Mouse (Mus musculus) inflammation-experienced regulatory T-cells, adult 6 months (primary cell): ENCODE data around the gene Iqschfp. TPM values are rescaled to one million over a fixed set of nuclear protein-coding genes. Genes with fewer than 3 reads are reported as not detected.

ENCODE experiments used
- ATAC-seq: one replicate; pipeline ENCODE4 v1.8.0; 2017
- polyA plus RNA-seq, 3 experiments: library from polyadenylated mRNA; unstranded; fragments of 100-300 nt; shearing (Covaris generic); gene quantifications; one replicate each; pipeline ENCODE4 v1.2.1; 2017

Iqschfp gene
- polyA plus RNA-seq, 3 experiments from 2014 or later: not detected

DNA sequence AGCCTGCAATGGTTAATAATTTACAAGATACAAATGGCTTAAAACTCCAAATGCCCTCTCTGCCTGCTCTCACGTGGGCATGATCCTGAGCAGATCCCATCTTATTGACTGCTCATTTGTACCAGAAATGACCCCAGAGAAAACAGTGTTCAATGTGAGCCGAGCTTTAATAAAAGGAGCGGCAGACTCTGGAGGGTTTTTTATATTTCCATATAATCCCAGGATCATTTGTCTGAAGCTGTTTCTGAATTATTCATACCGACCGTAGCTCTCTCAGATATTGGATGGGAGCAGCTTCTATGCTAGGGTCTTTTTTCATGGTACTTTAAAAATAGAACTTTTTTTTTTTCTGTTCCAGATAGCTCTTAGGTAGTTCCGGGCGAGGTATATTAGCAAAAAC, 67.6 kb downstream of the Iqschfp start:
- no peak for ATAC-seq

DNA sequence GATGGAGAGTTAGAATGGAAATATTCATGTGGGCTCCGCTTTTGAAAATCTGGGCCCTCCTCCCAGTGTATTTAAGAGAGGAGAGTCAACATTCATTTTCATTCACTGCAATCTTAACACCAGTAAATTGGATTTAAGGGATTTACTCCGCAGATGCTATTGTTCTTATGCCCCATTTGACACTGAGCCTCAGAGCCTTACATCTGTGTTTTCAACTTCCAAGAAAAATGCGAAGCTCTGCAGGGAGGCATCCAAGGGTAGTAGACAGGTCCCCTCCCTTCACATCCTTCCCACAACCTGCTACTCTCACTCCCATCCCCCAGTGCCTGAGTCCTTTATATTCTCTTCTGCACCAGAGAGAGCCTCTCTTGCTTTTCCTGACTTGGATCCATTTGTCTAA, 68.1 kb downstream of the Iqschfp start:
- ATAC-seq: no peak

DNA sequence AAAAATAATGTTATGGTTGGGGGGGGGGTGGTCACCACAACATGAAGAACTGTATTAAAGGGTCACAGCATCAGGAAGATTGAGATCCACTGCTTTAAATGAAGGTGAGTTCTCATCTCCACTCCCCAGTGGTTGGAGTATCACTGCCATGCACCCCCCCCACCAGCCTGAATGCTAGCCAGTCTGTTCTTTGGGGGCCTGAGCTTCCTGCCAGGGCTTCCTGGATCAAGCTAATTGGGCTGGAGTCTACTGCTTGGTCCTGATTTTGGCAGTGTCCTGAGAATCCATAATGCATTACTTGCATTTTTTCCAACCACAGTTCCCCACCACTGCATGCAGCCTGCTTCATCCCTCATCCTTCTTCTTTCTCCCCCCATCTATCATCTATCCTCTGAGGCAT, 68.7 kb downstream of the Iqschfp start:
- no peak for ATAC-seq

DNA sequence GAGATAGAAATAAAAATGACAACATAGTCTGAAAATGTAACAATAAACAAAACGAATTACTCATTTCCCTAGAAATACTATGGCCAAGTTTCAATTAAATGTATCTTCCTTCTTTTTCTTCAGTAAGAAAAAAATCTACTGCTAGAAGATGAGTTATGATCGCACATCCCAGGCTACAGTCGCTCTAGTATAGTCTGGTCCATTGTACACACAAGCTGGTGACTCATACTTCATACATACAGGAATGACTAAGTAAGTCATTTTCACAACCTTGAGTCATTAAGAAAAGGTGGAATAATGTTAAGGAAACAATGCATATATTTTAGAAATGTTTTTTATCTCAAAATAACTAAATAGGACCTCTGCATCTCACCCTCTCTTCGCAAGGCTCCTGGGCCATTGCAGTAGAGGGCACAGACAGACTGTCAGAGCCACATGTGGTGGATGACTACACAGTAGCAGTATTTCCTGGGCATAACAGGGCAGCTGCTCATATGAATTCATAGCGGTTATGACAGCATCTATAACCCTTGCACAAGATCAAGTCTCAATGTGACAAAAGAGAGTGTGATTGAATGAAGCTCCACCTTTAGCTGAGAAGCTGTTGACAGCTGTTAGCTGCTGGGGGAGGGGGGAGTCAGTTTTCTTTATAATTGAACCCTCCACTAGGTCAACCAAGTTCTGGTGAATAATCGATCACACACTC, 70.1 kb downstream of the Iqschfp start:
- ATAC-seq: no peak

DNA sequence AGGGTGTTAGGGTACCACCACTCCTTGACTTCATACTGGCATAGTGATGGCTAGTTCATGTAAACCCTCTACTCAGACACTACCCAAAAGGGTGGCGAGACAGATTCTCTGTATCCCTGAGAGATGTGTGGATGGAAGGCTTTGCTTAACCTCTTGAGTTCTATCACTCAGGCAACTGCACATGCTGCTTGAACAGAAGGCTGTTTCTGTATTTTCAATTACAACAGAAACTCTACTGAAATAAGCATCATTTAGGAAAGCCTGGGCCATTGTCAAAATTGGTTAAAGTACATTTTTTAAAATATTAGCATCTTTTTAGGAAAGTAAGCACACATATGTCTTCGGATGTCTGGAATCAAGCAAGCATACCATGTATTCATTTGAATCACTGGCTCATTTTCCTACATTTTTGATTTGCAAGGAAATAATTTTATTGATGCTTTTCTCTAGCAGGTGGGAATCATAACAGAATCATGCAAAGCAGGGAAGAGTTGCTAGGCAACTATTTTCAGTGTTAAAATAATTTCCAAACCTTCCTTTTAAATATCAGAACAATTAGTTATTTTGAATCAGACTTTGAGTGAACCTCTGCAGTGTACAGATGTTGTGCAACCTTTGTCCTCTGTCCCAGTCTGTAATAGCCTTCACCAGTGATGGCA, 82.4 kb downstream of the Iqschfp start:
- ATAC-seq: no peak

DNA sequence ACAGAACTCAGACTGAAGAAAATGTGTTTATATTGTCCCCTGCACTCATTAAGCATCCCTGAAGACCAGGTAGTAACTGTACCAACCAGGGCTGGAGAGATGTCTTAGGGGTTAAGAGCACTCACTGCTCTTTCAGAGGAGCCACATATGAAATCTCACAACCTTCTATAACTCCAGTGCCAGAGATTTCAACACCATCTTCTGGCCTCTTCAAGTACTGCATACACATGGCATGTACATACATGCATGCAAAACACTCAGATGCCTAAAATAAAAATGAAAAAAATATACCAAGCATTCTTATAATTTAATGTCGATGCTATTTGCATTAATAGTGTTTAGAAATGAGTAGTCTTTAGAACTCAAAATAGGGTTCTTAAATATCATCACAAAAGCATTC, 88.0 kb downstream of the Iqschfp start:
- no peak for ATAC-seq

DNA sequence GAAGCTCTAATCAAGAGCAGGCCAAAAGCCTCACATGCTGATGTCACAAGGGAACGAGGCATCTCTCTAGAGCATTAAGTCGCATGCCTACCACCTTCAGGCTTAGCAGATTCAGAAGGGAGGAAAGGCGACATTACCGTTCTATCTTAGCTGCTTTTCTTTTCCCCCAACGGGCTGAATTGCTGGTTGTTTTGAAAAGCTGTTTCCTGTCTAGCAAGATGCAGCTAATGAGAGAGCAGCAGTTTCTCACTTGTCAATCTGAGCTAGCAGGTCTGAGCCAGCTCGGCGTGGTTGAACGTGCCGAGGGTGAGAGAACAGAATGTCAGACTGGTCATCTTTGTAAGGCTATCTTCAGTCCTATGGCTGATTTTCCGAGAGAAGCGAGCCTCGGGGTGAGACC, 91.3 kb downstream of the Iqschfp start:
- no peak for ATAC-seq

DNA sequence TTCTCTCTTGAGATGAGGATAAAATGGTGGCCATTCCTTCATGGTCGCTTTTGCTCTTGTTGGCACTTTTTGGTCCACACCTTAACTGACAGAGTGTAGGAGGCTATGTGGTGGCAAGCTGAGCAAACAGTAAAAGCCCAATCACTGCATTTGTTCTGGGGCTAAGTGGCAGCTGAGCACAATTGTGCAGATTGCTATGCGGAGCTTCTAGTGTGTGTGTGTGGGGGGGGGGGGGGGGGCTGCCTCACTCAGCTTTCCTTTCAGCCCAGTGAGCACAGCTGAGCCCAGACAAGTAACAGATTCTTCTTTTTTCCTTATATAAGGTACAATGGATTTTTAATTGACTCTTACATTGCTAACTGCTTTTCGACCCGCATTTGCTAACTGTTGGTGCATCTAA, 110.4 kb downstream of the Iqschfp start:
- no peak for ATAC-seq

DNA sequence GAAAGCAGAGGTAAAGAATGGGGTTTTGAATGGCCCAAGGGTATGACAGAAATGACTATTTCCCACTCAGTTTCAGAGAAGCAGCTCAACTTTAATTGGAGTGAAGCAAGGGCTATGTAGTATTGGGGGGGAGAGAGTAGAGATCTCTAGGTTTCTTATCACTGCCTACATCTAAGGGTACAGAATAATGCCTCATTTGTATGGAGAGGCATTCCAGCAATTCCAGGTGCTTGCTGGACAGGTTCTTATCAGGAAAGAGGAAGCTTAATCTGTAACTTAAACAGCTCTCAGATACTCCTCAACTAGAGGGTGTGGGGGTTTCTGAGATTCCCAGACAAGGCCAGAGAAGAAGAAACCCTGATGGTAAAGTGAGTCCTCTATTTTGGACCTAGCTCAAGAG, 120.3 kb downstream of the Iqschfp start:
- no peak for ATAC-seq

DNA sequence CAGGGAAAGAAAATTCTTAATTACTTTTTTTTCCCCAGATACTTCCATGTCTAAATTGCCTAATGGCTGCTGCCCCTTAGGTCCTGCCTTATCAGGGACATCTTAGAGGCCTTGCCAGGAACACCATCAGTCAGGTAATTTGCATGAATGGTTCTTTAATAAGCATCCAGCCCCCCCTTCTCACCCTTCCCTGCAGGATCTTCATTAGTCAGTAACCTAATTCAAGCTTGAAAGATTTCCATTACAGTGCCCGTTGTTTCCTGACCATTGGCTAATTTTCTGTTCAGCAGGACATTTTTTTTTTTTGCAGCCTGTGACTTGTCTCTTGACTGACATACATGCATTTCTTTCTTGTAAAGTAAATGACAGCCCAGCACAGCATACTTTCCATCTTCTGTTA, 123.8 kb downstream of the Iqschfp start:
- ATAC-seq: no peak

DNA sequence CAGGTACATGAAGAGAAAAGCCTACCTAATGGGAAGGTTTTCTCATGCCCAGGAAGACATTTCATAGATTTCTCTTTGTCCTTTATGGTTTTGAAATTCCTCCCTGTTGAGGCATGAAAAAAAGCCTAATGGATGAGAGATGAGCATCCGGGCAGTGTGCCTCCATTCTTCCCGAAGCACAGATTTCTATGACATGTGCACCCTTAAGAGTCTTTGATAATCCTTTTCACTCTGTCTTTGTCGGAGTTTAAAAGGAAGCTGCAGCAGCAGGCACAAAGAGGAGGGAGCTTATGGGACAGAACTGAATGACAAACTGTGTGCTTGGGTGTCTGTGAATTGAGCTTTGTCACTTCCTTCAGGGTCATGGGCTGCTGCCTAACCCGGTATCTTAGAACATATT, 127.4 kb downstream of the Iqschfp start:
- ATAC-seq: no peak

DNA sequence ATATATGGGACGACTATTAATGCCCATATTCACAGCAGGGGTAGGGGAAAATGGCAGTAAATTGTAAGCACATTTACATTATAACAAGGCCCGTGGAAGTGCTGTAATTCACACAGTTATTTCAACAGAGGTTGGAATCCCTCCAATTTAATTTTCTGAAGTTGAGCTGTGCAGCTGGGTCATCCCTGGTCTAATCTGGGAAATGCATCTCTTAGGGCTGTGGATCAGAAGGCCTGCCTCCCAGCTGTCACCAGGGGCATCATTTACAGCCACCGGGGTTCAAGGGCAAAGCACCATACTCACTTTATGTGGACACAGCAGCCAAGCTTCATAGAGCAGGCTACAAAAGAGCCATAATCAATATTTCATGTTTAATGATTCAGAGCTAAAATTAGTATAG, 144.1 kb downstream of the Iqschfp start:
- ATAC-seq: no peak

DNA sequence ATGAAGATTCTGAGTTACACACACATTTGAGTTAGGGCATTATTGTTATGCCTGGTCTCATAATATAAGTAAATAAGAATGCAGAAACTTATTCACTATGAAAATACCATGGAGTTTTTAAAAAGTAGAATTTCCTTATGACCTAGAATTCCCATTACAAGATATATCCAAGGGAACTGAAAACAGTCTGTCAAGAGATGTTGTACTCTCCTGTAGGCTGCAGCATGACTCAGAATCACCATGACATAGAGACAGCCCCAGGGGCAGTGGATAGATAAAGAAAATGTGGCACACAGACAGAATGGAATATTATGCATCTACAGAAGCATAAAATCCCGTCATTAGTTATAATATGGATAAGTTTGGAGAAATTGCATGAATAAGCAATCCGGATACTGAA, 150.9 kb downstream of the Iqschfp start:
- no peak for ATAC-seq

DNA sequence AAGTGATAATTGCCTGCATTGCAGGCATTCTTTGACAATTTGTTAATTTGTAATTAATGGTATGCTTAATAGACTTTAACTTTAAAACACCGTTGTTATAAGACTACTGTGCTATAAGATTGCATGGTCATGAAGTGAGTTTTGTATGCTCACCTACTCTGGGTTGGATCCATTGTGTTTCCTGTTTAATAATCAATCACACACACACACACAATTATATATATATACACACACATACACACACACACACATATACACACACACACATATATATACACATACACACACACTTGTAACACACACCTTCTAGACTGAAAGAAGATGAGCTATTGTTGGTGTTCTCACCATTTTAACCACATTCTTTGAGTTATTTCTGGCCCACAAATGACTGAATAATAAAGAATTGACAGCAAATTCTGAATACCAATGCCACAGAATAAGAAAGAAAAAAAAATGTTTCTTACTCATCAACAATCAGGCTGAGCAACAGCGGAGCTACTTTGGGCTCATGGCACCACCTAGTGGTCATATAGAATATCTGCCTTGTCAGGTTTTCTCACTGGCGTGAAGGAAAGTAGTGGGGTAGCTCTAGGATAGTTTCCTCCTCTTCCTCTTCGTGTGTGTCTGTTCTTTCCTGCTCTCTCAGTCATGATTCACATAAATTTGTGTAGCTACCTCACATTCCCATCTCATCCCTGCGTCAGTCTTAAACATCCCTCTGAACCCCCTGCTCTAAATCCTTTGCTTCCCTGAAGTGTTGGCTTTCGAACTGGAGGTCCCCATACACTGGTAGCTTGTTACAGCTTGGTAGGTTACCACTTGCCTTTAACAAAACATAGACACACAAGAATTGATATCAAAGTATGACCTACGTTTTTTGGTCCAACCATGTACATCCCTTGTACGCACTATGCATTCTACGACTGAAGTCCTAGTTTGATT, 153.7 kb downstream of the Iqschfp start:
- ATAC-seq: peak; percentile 63

DNA sequence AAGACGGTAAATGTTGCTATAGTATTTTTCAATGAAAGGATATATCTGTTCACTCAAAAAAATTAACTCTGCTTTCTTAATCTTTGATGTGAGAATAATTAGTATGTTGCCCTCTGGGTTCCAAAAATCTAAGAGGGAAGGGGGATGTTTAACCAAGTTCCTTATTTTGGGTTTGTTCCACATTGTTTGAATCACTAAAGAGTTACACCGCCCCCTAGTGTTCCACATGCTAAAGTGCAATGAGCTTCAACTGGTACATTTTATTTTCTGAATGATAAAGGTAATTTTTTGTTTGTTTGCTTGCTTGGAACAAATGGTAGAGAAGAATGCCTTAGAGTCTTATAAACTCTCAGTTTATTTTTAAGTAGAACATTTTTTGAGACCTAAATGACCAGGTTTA, 161.5 kb downstream of the Iqschfp start:
- no peak for ATAC-seq

DNA sequence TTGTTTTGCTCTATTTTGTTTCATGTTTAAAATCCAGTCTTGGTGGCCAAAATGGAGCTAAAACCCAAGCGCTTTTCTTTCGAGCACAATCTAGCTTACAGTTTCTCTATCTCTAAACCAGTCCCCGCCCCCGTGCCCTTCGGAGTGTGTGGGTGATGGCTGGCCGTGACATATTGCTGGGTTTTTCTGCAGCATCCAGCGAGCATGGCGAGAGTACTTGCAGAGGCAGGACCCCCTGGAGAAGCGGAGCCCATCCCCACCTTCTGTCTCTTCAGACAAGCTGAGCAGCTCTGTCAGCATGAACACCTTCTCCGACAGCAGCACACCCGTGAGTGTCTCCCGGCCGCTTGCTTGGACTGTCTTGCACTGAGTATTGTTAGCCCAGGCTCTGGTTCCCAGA, 163.0 kb downstream of the Iqschfp start:
- no peak for ATAC-seq

DNA sequence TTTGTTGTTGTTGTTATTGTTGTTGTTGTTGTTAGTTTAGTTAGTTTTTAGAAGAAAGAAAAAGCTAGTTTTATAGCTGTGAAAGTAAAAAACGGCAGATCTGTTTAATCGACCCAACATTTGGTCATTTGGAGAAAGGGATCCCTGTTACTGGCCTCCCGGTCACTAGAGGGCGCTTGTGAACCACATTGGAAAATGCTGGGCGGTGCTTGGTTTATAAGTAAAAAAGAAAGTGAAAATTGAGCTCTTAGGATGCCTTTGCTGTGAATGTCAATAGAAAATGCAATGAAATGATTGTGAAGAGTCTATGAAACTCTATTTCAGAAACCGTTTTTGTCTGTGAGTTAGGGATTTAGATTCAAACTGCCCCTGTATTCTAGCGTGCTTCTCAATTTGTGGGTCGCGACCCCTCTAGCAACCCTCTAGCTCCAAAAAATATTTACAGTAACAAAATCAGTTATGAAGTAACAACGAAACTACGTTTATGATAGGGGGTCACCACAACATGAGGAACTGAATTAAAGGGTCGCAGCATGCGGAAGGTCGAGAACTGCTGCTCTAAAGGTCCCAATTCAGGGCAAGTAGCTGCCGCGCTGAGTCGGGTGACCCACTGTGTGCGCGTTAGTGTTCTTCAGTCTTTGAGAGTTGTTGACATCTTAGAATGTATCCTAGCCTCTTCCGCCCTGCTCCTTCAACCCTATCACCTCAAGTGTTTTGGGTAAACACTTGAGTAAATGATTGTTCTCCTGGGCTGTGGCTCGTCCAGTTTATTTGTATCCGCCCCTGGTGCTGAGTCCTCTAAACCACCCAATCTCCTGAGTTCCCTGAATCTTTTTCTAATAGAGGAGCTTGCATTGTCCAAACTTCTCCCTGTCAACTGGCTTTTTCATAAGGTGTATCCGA, 164.6 kb downstream of the Iqschfp start:
- peak; percentile 83 for ATAC-seq

DNA sequence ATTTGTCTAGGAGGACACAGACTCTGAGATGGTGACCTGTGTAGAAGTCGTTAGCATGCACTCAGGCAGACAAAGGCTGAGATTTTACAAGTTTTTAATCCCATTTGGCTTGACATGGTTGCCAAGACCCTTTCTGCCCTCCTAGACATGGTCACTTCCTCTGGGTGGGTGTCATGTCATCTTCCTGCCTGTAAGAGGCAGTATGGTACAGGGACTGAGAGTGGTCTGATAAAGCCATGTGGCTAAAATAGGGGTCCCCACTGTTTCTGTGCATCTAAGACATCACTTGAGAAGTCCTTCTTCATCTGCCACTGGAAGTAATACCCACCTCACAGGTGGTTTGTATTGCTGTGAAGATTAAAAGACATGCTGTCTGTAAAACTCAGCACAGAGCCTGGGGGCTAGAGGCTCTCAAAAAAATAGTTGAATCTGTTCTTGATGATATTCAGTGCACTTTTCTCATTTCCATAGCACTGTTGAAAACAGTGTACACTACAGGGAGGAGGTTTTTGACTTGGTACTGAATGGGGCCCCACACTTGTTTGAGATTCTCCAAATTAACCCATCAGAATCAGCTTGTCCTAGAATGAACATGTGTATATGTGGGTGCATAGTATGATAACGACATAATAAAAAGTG, 167.2 kb downstream of the Iqschfp start:
- no peak for ATAC-seq

DNA sequence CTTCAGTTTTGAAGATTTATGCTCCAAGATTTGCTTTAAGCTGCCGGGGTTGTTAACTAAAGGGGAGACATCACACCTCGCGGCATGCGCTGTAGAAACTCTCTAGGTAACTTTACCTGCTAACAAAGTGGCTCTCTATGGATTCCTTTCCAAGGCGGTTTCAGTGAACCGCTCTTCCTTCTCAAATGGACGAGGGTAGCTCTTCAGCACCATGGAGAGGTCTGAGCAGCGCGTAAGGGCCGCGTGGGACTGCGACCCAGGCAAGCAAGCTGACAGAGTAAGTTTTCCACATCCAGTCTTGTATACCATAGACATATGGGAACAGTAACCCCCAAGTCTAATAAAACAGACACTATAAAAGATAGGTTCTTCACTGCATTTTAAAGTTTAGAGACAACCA, 172.7 kb downstream of the Iqschfp start, which contains the start of gene Schip1:
TSS of gene Schip1 (plus strand) at position 72 of the 400 bp plus-strand sequence.
- ATAC-seq: no peak

DNA sequence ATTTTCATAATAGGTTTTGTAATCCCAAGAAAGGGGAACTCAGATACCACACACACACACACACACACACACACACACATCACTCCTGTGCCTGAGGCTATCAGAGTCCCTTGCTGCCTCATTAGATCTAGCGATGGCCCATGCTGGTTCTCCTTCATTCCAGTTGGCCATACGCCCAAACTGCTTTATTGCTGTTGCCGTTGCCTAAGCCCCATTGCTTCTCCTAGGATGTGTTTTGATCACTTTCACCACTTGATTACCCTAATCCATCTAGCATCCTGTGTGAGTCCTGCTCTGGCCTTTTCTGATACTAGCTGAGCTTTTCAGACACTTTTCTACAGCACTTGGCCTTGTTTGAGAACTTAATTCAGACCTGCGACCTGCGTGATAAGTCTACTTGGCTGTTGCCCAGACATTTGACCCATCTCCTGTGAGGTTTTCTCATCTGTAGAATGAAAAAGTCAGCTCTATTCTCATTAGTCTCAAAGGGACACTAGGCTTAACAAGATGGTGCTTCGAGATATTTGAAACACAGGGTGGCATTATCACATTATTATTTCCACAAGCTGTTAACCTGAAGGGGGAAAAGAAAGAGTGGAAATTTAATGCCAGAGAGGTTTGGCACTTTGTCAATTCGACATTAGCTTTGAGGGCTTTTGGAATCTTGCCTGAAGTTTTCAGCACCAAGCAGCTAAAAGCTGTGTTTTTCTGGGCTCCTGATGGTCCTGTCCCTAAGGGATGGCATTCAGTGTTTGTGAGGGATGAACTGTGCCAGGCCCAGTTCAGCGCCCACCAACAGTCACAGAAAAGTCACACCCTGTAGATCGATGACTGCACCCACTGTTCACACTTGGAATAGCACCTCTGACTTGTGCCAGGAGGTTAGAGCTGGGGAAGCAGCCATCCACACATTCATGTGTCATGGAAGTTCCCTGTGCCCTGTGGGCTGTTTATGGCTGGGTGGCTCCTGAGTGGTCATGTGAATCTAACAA, 179.7 kb downstream of the Iqschfp start:
- ATAC-seq: no peak

DNA sequence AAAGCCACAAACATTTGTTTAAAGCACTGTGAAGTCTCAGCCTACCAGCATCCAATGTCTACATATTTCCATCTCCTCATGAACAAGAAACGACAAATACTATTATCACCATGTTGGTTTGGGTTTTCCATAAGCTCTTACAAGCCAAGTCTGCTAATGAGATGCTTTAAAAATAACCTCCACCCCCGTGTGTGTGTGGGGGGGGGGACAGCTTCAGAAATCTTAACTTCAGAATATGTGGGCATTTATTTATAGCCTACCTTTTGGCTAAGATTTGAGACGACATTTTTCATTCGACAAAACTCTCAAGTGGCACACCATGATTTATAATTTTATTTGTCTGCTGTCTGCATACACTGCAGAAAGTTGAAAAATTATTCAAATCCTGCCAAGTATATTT, 185.4 kb downstream of the Iqschfp start:
- no peak for ATAC-seq
